Mouse (Mus musculus): ENCODE data around the gene Erbb4. TPM values are rescaled to one million over a fixed set of nuclear protein-coding genes. Genes with fewer than 3 reads are reported as not detected.

The Erbb4 gene
- polyA plus RNA-seq, 1 experiment from 2014 or later = 0.11 TPM

DNA sequence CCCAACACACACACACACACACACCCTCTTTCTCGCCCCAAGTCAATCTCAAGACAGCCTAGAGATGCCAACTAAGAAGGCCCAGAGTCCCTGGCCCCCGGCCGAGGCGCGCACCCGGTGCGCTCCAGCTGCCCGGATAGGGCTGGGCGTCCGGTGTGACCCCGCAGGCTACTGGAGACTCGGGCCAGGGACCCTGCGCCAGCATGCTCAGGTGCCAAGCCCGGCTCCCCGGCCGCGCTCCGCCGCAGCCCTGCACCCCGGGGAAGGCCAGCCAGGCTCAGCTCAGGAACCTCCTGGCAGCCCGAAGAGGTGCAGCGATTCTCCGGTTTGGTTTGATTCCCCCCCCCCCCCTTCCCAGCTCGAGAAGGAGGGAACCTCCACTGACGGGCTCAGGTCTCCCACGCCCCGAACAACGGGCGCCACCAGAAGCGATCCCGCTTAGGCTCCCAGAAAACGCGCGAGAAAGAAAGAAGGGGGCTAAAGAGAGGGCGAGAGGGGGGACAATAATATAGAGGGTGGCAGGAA, 860 bp downstream of the Erbb4 start:
- ATAC-seq (replicated peaks; ENCODE audit: low FRiP score) (no peak; the same call in 1 of the 2 replicates), DNase-seq (ENCODE audit: low spot score) (peak; percentile 43)
- no peaks in the 10 kb centered on the region for H3K36me3 ChIP-seq (ENCODE audit: control insufficient read depth, insufficient read depth, low read length)
- H3K9ac ChIP-seq (ENCODE audit: low read depth, low read length) = no peak overlapping the region
- under 1% methylated on average over 35 of the region's 35 CpGs for WGBS
- peak overlapping the region; percentile 94 for H3K4me2 ChIP-seq
- peaks cover 55% of the 10 kb centered on the region for H3K27me3 ChIP-seq (replicated peaks; ENCODE audit: control insufficient read depth, insufficient read depth, low read length)
- H3K4me1 ChIP-seq (replicated peaks; ENCODE audit: control insufficient read depth, insufficient read depth, low read length) = peaks cover 2% of the 10 kb centered on the region
- no peak overlapping the region for H3K27ac ChIP-seq (ENCODE audit: low read depth, low read length)
- H3K9me3 ChIP-seq (ENCODE audit: control insufficient read depth, low read length) = no peaks in the 10 kb centered on the region
- H3K4me3 ChIP-seq (ENCODE audit: low read depth, low read length) = peak overlapping the region; percentile 60

DNA sequence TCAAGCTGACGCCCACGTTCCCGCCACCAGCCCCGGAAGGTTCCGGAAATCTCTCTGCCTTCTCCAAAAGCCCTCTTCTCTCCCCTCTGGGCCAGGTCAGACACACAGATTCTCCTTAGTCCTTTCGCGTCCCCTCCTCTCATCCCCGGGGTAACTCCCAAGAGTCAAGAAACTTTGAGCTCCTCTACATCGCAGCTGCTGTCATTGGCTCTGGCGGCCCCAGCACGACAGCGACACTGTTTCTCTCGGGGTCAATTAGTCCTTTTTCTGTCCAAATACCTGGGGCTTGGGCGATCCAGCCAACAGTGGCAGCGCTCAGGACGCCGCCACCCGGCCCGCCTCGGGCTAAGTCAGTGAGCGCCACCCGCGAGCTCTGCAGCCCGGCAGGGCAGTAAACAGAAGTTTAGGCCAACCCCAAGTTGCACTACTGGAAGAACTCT, 1.5 kb downstream of the Erbb4 start:
- no peaks in the 10 kb centered on the region for H3K36me3 ChIP-seq (ENCODE audit: control insufficient read depth, insufficient read depth, low read length)
- H3K4me2 ChIP-seq = peak overlapping the region; percentile 94
- WGBS = 0% methylated on average over 22 of the region's 24 CpGs
- peak; percentile 43 for DNase-seq (ENCODE audit: low spot score)
- peak overlapping the region; percentile 60 for H3K4me3 ChIP-seq (ENCODE audit: low read depth, low read length)
- no peaks in the 10 kb centered on the region for H3K9me3 ChIP-seq (ENCODE audit: control insufficient read depth, low read length)
- peaks cover 2% of the 10 kb centered on the region for H3K4me1 ChIP-seq (replicated peaks; ENCODE audit: control insufficient read depth, insufficient read depth, low read length)
- H3K9ac ChIP-seq (ENCODE audit: low read depth, low read length) = no peak overlapping the region
- ATAC-seq (replicated peaks; ENCODE audit: low FRiP score) = 0 out of 2 replicates have a peak, but pooled peaks have one; percentile 24
- peaks cover 55% of the 10 kb centered on the region for H3K27me3 ChIP-seq (replicated peaks; ENCODE audit: control insufficient read depth, insufficient read depth, low read length)
- H3K27ac ChIP-seq (ENCODE audit: low read depth, low read length) = no peak overlapping the region

DNA sequence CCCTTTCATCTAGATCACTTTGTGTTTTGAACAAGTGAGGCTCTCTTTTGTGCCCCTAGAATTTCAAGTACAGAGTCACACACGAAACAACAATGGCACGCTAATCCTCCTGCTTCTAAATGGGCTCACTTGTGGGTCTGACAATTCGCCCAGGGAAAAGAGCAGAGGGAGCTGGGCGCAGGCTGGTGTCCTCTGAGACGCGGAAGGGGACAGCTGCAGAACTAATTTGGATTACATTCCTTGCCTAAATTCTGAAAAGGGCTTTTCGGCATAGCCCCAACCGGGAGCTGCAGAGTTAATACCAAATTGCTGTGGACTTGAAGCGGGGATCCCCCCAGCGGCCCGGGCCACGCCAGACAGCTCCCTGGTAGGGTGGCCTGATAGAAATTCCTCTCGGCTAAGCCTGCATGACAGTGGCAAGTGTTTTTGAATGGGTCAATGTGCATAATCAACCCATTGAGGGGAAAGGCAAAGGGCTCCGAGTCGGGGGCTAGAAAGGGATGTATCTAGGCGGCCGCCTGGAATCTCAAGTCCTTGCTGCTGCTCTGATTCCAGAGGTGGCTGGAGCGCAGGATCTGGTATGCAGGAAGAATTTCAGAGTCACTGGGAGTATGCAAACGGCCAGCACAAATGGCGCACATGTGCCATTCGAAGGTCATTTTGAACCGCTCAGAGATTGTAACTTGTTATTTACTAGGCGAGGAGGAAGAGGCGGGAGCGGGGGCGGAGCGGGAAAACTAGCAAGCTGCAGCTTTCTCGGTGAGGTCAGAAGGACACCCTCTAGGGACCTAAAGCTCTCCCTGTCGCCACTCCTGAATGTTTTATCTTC, 2.2 kb downstream of the Erbb4 start:
- Histone ChIP-seq H3K4me2 (peak overlapping the region; percentile 94), H3K27me3 (replicated peaks; ENCODE audit: control insufficient read depth, insufficient read depth, low read length) (peaks cover 55% of the 10 kb centered on the region), H3K27ac (ENCODE audit: low read depth, low read length) (no peak overlapping the region), H3K9ac (ENCODE audit: low read depth, low read length) (no peak overlapping the region), H3K36me3 (ENCODE audit: control insufficient read depth, insufficient read depth, low read length) (no peaks in the 10 kb centered on the region), H3K4me3 (ENCODE audit: low read depth, low read length) (peak overlapping the region; percentile 60), H3K4me1 (replicated peaks; ENCODE audit: control insufficient read depth, insufficient read depth, low read length) (peaks cover 2% of the 10 kb centered on the region), H3K9me3 (ENCODE audit: control insufficient read depth, low read length) (no peaks in the 10 kb centered on the region)
- WGBS = 1% methylated on average over 28 of the region's 29 CpGs
- ATAC-seq (replicated peaks; ENCODE audit: low FRiP score) = no peak
- DNase-seq (ENCODE audit: low spot score) = peak; percentile 46

DNA sequence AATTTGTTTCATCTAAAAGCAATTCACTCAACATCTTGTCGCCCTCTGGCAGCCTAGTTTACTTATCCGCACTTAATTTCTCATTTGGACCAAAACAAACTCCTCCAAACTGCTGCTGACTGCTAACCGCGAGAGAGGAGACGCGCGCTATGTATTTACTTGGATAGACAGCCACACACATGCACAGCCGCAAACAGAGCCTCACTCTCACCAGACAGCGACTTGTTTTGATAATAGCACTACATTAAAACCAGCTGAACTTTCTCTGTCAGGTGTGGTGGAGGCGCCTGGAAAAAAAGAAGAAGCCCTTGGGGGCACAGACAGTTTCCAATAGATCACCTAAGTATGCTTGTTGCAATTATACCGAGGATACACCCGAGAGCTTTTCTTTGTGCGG, 2.8 kb downstream of the Erbb4 start:
- no peak overlapping the region for H3K27ac ChIP-seq (ENCODE audit: low read depth, low read length)

DNA sequence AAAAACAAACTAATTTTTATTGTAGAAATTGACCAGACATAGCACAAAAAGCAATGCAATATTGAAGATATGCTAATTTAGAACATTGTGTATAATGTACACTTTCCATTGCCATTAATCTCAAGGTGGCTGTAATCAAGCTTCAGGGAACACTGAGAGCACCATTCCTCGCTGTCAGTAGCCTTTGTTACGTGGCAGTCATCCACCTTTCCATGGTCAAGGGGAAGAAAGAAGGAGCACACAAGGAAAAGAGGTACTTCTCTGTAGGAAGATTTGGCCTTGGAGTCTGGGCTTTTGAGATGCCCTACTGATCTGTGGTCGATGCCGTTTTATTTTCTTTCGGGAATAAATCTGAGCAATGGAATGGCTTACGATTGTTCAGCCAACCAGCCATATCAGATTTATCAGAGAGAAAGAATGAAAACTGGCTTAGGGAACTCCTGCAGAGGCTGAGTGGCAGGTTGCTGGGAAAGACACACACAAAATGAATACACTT, 4.6 kb downstream of the Erbb4 start:
- Histone ChIP-seq H3K27me3 (replicated peaks; ENCODE audit: control insufficient read depth, insufficient read depth, low read length) (peaks cover 44% of the 10 kb centered on the region), H3K9ac (ENCODE audit: low read depth, low read length) (no peak overlapping the region), H3K9me3 (ENCODE audit: control insufficient read depth, low read length) (no peaks in the 10 kb centered on the region), H3K27ac (ENCODE audit: low read depth, low read length) (no peak overlapping the region), H3K36me3 (ENCODE audit: control insufficient read depth, insufficient read depth, low read length) (no peaks in the 10 kb centered on the region), H3K4me3 (ENCODE audit: low read depth, low read length) (no peak overlapping the region), H3K4me2 (no peak overlapping the region), H3K4me1 (replicated peaks; ENCODE audit: control insufficient read depth, insufficient read depth, low read length) (peaks cover 2% of the 10 kb centered on the region)
- no peak for DNase-seq (ENCODE audit: low spot score)
- 76% methylated on average over 6 of the region's 6 CpGs for WGBS
- no peak for ATAC-seq (replicated peaks; ENCODE audit: low FRiP score)

More for the DNA sequence above, 2.8 kb downstream of the Erbb4 start:
- H3K36me3 ChIP-seq (ENCODE audit: control insufficient read depth, insufficient read depth, low read length) = no peaks in the 10 kb centered on the region
- 2% methylated on average over 13 of the region's 13 CpGs for WGBS
- peak overlapping the region; percentile 94 for H3K4me2 ChIP-seq
- peak overlapping the region; percentile 60 for H3K4me3 ChIP-seq (ENCODE audit: low read depth, low read length)
- H3K4me1 ChIP-seq (replicated peaks; ENCODE audit: control insufficient read depth, insufficient read depth, low read length) = peaks cover 2% of the 10 kb centered on the region
- DNase-seq (ENCODE audit: low spot score) = no peak
- H3K9me3 ChIP-seq (ENCODE audit: control insufficient read depth, low read length) = no peaks in the 10 kb centered on the region
- ATAC-seq (replicated peaks; ENCODE audit: low FRiP score) = no peak
- peaks cover 55% of the 10 kb centered on the region for H3K27me3 ChIP-seq (replicated peaks; ENCODE audit: control insufficient read depth, insufficient read depth, low read length)
- no peak overlapping the region for H3K9ac ChIP-seq (ENCODE audit: low read depth, low read length)

DNA sequence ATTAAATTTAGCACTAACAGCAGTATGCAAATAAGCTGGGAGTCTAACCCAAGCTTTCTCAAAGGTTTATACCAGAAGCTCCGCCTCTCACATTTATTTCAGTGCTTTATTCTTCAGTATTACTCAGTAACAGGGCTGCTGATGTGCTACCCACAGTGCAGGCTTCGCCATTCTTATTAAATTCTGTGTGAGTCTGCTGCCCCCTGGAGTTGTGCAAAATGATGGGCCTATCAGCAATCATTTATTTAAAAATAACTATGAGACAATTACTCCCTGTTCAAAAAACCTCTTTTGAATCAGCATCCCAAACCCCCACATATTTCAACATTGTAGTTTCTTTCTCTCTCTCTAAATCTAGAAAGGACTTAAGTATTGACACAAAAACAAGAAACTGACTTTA, 6.2 kb downstream of the Erbb4 start:
- Histone ChIP-seq H3K36me3 (ENCODE audit: control insufficient read depth, insufficient read depth, low read length) (no peaks in the 10 kb centered on the region), H3K4me1 (replicated peaks; ENCODE audit: control insufficient read depth, insufficient read depth, low read length) (no peaks in the 10 kb centered on the region; the same call in 1 of the 2 replicates), H3K27ac (ENCODE audit: low read depth, low read length) (no peak overlapping the region), H3K4me2 (no peak overlapping the region), H3K9ac (ENCODE audit: low read depth, low read length) (no peak overlapping the region), H3K9me3 (ENCODE audit: control insufficient read depth, low read length) (no peaks in the 10 kb centered on the region), H3K27me3 (replicated peaks; ENCODE audit: control insufficient read depth, insufficient read depth, low read length) (peaks cover 28% of the 10 kb centered on the region), H3K4me3 (ENCODE audit: low read depth, low read length) (no peak overlapping the region)
- 56% methylated on average over 2 of the region's 2 CpGs for WGBS
- no peak for DNase-seq (ENCODE audit: low spot score)
- no peak for ATAC-seq (replicated peaks; ENCODE audit: low FRiP score)

DNA sequence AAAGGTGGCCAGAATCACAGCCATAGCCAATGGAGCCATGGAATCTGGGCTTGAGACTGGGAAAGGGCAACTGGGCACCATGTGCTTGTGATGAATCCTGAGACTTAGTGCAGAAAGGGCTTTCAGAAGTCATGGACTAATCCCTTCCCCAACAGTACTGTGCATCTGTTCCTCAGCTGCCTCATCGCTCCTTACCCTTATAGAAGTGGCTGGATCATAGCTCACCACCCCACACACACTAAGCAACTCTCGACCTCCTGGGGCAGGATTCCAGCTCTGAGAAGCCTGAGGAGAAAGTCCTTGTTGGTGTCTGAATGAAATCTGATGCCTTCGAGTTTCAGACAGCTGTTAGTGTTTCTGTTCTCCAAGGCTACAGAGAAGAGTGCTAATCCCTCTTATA, 14.8 kb downstream of the Erbb4 start:
- Histone ChIP-seq H3K36me3 (ENCODE audit: control insufficient read depth, insufficient read depth, low read length) (no peaks in the 10 kb centered on the region), H3K4me1 (replicated peaks; ENCODE audit: control insufficient read depth, insufficient read depth, low read length) (no peaks in the 10 kb centered on the region), H3K4me3 (ENCODE audit: low read depth, low read length) (no peak overlapping the region), H3K27ac (ENCODE audit: low read depth, low read length) (no peak overlapping the region), H3K27me3 (replicated peaks; ENCODE audit: control insufficient read depth, insufficient read depth, low read length) (no peaks in the 10 kb centered on the region), H3K4me2 (no peak overlapping the region), H3K9ac (ENCODE audit: low read depth, low read length) (no peak overlapping the region), H3K9me3 (ENCODE audit: control insufficient read depth, low read length) (no peaks in the 10 kb centered on the region)
- no peak for DNase-seq (ENCODE audit: low spot score)
- WGBS = 61% methylated on average over 3 of the region's 3 CpGs
- ATAC-seq (replicated peaks; ENCODE audit: low FRiP score) = no peak

DNA sequence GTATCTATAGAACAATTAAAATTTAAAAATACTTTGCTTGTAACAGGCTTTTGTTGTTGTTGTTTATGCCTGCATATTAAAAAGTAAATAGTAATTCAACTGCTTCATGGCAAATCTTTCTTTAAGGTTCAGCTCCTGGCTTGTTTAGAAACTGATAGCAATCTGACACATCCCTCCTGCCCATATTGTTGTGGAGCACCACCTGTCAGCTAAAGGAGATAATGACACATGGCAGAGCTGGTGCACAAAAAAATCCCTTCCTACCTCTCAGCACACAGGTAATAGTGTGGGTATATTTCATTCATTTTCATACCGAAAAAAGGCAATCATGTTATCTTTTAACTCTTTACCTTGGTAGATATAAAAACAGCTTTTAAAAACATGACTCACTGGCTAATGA, 18.5 kb downstream of the Erbb4 start:
- no peaks in the 10 kb centered on the region for H3K36me3 ChIP-seq (ENCODE audit: control insufficient read depth, insufficient read depth, low read length)
- DNase-seq (ENCODE audit: low spot score) (no peak), ATAC-seq (replicated peaks; ENCODE audit: low FRiP score) (no peak)
- H3K4me2 ChIP-seq = no peak overlapping the region
- H3K27me3 ChIP-seq (replicated peaks; ENCODE audit: control insufficient read depth, insufficient read depth, low read length) = no peaks in the 10 kb centered on the region
- no peak overlapping the region for H3K27ac ChIP-seq (ENCODE audit: low read depth, low read length)
- 70% methylated on average over 1 of the region's 1 CpGs for WGBS
- no peaks in the 10 kb centered on the region for H3K4me1 ChIP-seq (replicated peaks; ENCODE audit: control insufficient read depth, insufficient read depth, low read length)
- no peak overlapping the region for H3K4me3 ChIP-seq (ENCODE audit: low read depth, low read length)
- H3K9ac ChIP-seq (ENCODE audit: low read depth, low read length) = no peak overlapping the region
- H3K9me3 ChIP-seq (ENCODE audit: control insufficient read depth, low read length) = no peaks in the 10 kb centered on the region
